Mouse (Mus musculus) C2C12 (cell line): ENCODE results near the gene Rgs3. TPM values are rescaled to one million over a fixed set of nuclear protein-coding genes. Genes with fewer than 3 reads are reported as not detected.

Experiments
- H3K27me3 ChIP-seq: one replicate; pipeline ENCODE4 v1.6.1; 2011; ENCODE audit not compliant: control insufficient read depth, insufficient read depth, insufficient read length
- H3K36me3 ChIP-seq: one replicate; pipeline ENCODE4 v1.6.1; 2011; ENCODE audit not compliant: control insufficient read depth, insufficient read depth
- H3K4me3 ChIP-seq: one replicate; pipeline ENCODE4 v1.5.1; 2011; ENCODE audit warnings: mild to moderate bottlenecking, control low read depth; ENCODE audit not compliant: poor library complexity, insufficient read depth, severe bottlenecking
- H3K79me2 ChIP-seq: one replicate; pipeline ENCODE4 v1.6.1; 2011; ENCODE audit not compliant: control insufficient read depth, insufficient read depth
- H3K79me3 ChIP-seq: one replicate; pipeline ENCODE4 v1.6.1; 2011; ENCODE audit warnings: low read depth, control low read depth
- H3ac ChIP-seq: one replicate; pipeline ENCODE3; 2011; ENCODE audit warnings: low read depth; ENCODE audit not compliant: control insufficient read depth, insufficient read length
- CEBPB ChIP-seq: IDR thresholded peaks from one replicate; pipeline ENCODE4 v1.6.1; 2011; ENCODE audit warnings: low read depth, mild to moderate bottlenecking, control low read depth, moderate library complexity
- CTCF ChIP-seq: IDR thresholded peaks from one replicate; pipeline ENCODE4 v1.5.1; 2011; ENCODE audit not compliant: control insufficient read depth, insufficient read depth, insufficient read length
- FOSL1 ChIP-seq: IDR thresholded peaks from one replicate; pipeline ENCODE4 v1.8.0; 2011; ENCODE audit warnings: mild to moderate bottlenecking, low read length; ENCODE audit not compliant: poor library complexity, insufficient read depth, severe bottlenecking
- MAX ChIP-seq: IDR thresholded peaks from one replicate; pipeline ENCODE4 v1.6.1; 2011; ENCODE audit warnings: mild to moderate bottlenecking, control low read depth
- MYOD1 ChIP-seq: IDR thresholded peaks from one replicate; pipeline ENCODE4 v1.6.1; 2011; ENCODE audit warnings: low read depth; ENCODE audit not compliant: control insufficient read depth, insufficient read length
- MYOG ChIP-seq: IDR thresholded peaks from one replicate; pipeline ENCODE4 v1.6.1; 2011; ENCODE audit not compliant: control insufficient read depth, insufficient read length; ENCODE audit errors: extremely low read depth
- USF1 ChIP-seq: IDR thresholded peaks from one replicate; pipeline ENCODE4 v1.6.1; 2011; ENCODE audit warnings: low read depth, mild to moderate bottlenecking, control low read depth, moderate library complexity
- polyA plus RNA-seq: library from polyadenylated mRNA; unstranded; fragments of >200 nt; fragmentation: generic; extraction: Trizol; gene quantifications from one replicate; pipeline ENCODE4 v1.2.1, GENCODE M21; 2012; ENCODE audit warnings: missing spikeins

Rgs3 gene
- polyA plus RNA-seq, 1 experiment, result 49.8 TPM

- H3K79me3 ChIP-seq, result no peaks in the 10 kb centered on the region
- peaks cover 31% of the 10 kb centered on the region for H3K27me3 ChIP-seq
- no peak overlapping the region for H3K4me3 ChIP-seq
- TF ChIP-seq USF1 (no peak), MYOD1 (no peak)
- no peaks in the 10 kb centered on the region for H3K36me3 ChIP-seq
- no peak overlapping the region for H3ac ChIP-seq
- H3K79me2 ChIP-seq, result no peaks in the 10 kb centered on the region
These were observed 59.8 kb downstream of the Rgs3 start for GRCm38 (mm10) chr4:62619232-62619964.

- Histone ChIP-seq H3ac (no peak overlapping the region), H3K27me3 (peaks cover 30% of the 10 kb centered on the region), H3K79me3 (no peaks in the 10 kb centered on the region), H3K4me3 (no peak overlapping the region), H3K36me3 (no peaks in the 10 kb centered on the region), H3K79me2 (no peaks in the 10 kb centered on the region)
- TF ChIP-seq CTCF (no peak), MYOD1 (no peak)
These were observed 60.3 kb downstream of the Rgs3 start for GRCm38 (mm10) chr4:62619965-62620244.

GRCm38 (mm10) chr4:62621151-62621550 is 61.5 kb downstream of the Rgs3 start:
- Histone ChIP-seq H3K36me3 (no peaks in the 10 kb centered on the region), H3K79me2 (no peaks in the 10 kb centered on the region), H3K27me3 (peaks cover 20% of the 10 kb centered on the region), H3K79me3 (no peaks in the 10 kb centered on the region), H3K4me3 (no peak overlapping the region), H3ac (no peak overlapping the region)
- no peak for TF ChIP-seq FOSL1
- no peak for TF ChIP-seq MAX
- no peak for TF ChIP-seq MYOG
- TF ChIP-seq USF1, result no peak
- TF ChIP-seq MYOD1, result no peak
- TF ChIP-seq CTCF, result no peak
- TF ChIP-seq CEBPB, result no peak

GRCm38 (mm10) chr4:62621880-62622675 is 62.4 kb downstream of the Rgs3 start:
- Histone ChIP-seq H3ac (no peak overlapping the region), H3K36me3 (no peaks in the 10 kb centered on the region), H3K79me2 (no peaks in the 10 kb centered on the region), H3K79me3 (no peaks in the 10 kb centered on the region), H3K4me3 (no peak overlapping the region), H3K27me3 (peaks cover 11% of the 10 kb centered on the region)
- TF ChIP-seq FOSL1 (no peak), MYOD1 (no peak), CTCF (no peak), CEBPB (no peak), USF1 (no peak), MAX (no peak), MYOG (no peak)

GRCm38 (mm10) chr4:62623251-62624015 is 63.8 kb downstream of the Rgs3 start:
- H3ac ChIP-seq, result no peak overlapping the region
- TF ChIP-seq MYOD1, result no peak
- no peak for TF ChIP-seq MAX
- TF ChIP-seq USF1, result no peak
- no peak for TF ChIP-seq MYOG
- H3K27me3 ChIP-seq, result peaks cover 4% of the 10 kb centered on the region
- no peaks in the 10 kb centered on the region for H3K36me3 ChIP-seq
- no peaks in the 10 kb centered on the region for H3K79me2 ChIP-seq
- H3K79me3 ChIP-seq, result no peaks in the 10 kb centered on the region
- H3K4me3 ChIP-seq, result no peak overlapping the region
